Comparison of ENCODE assay signal across 28 mouse cellular contexts in genomic region chr6:81758876-81759275, GRCm38 (mm10).
"Had no signal": no experiment of that assay in that cellular context is flagged by ENCODE, and none has a peak within 500 bp of the region (broad histone marks: within the 10 kb centered on the region; RNA-seq: fewer than 3 reads in every experiment).

No protein-coding gene starts in this region.

- ATAC-seq: forebrain, embryonic 13.5 days; forebrain, embryonic 14.5 days; forebrain, embryonic 15.5 days; forebrain, embryonic 16.5 days; forebrain, postnatal 0 days had no signal

- H3K27me3 ChIP-seq: embryonic facial prominence, embryonic 12.5 days; embryonic facial prominence, embryonic 13.5 days; embryonic facial prominence, embryonic 15.5 days; forebrain, embryonic 12.5 days; forebrain, embryonic 13.5 days; forebrain, embryonic 15.5 days had no signal

- DNase-seq: cerebellum, adult 18-20 months; cerebellum, adult 2 months; cerebellum, adult 8-10 months; cerebellum, adult 9-10 months; cerebellum, adult 9-11 months; cerebellum, postnatal 10 days; cerebellum, postnatal 14 days; cerebellum, postnatal 25 days; cerebellum, postnatal 36 days; embryo, embryonic 11 days; forebrain, postnatal 0 days; gastrocnemius, adult 2 months; gastrocnemius, postnatal 10 days; gastrocnemius, postnatal 14 days; gastrocnemius, postnatal 25 days; gastrocnemius, postnatal 36 days; heart, adult 18-20 months; heart, adult 2 months had no signal

- H3K9me3 ChIP-seq: embryonic facial prominence, embryonic 12.5 days; embryonic facial prominence, embryonic 13.5 days; embryonic facial prominence, embryonic 15.5 days; forebrain, embryonic 10.5 days; forebrain, embryonic 12.5 days; forebrain, embryonic 13.5 days; forebrain, embryonic 15.5 days had no signal

- H3K27ac ChIP-seq: embryonic facial prominence, embryonic 12.5 days; embryonic facial prominence, embryonic 13.5 days; embryonic facial prominence, embryonic 15.5 days; forebrain, embryonic 10.5 days; forebrain, embryonic 12.5 days; forebrain, embryonic 13.5 days; forebrain, embryonic 15.5 days; gastrocnemius, adult 2 months; heart, adult 2 months had no signal

- H3K4me1 ChIP-seq: embryonic facial prominence, embryonic 12.5 days; embryonic facial prominence, embryonic 13.5 days; embryonic facial prominence, embryonic 15.5 days; forebrain, embryonic 10.5 days; forebrain, embryonic 12.5 days; forebrain, embryonic 15.5 days had no signal

- H3K4me2 ChIP-seq: embryonic facial prominence, embryonic 12.5 days; embryonic facial prominence, embryonic 13.5 days; embryonic facial prominence, embryonic 15.5 days; forebrain, embryonic 12.5 days; forebrain, embryonic 13.5 days; forebrain, embryonic 15.5 days had no signal

- H3K9ac ChIP-seq: embryonic facial prominence, embryonic 12.5 days; embryonic facial prominence, embryonic 13.5 days; embryonic facial prominence, embryonic 15.5 days; forebrain, embryonic 12.5 days; forebrain, embryonic 13.5 days; forebrain, embryonic 15.5 days; forebrain, postnatal 0 days had no signal

- H3K4me3 ChIP-seq: embryonic facial prominence, embryonic 12.5 days; embryonic facial prominence, embryonic 13.5 days; embryonic facial prominence, embryonic 15.5 days; erythroblast, embryonic 14.5 days; forebrain, embryonic 10.5 days; forebrain, embryonic 12.5 days; forebrain, embryonic 13.5 days; forebrain, embryonic 15.5 days; gastrocnemius, adult 2 months; heart, adult 2 months had no signal

- H3K36me3 ChIP-seq: embryonic facial prominence, embryonic 12.5 days; embryonic facial prominence, embryonic 13.5 days; embryonic facial prominence, embryonic 15.5 days; forebrain, embryonic 10.5 days; forebrain, embryonic 12.5 days; forebrain, embryonic 15.5 days had no signal
